Mouse (Mus musculus) midbrain, embryonic 16.5 days (tissue): ENCODE measurements around the gene Ranbp1. TPM values are rescaled to one million over a fixed set of nuclear protein-coding genes. Genes with fewer than 3 reads are reported as not detected.
"Not testable (repeated sequence)": the region's sequence is repeated elsewhere in the genome, so short reads cannot be mapped to it uniquely, and the experiment has no call there.

Experiments used
- ATAC-seq: fragments of 200-750 bp; cut with Nextera tagmentation; 2 replicates; pipeline ENCODE4 v1.8.0; 2017; ENCODE audit warnings: moderate TSS enrichment
- H3K27ac ChIP-seq: fragments of 300-500 bp; sonication (generic); 2 replicates; pipeline ENCODE4 v1.5.1; 2014; ENCODE audit warnings: mild to moderate bottlenecking, low read length, mixed read lengths
- H3K27me3 ChIP-seq: fragments of 300-500 bp; sonication (generic); 2 replicates; pipeline ENCODE4 v1.6.1; 2014; ENCODE audit warnings: low read depth, low read length, mixed read lengths; ENCODE audit not compliant: control insufficient read depth, insufficient read depth
- H3K36me3 ChIP-seq: fragments of 300-500 bp; sonication (generic); 2 replicates; pipeline ENCODE4 v1.6.1; 2014; ENCODE audit warnings: mild to moderate bottlenecking, low read length, moderate library complexity, mixed read lengths; ENCODE audit not compliant: control insufficient read depth, insufficient read depth
- H3K4me1 ChIP-seq: fragments of 300-500 bp; sonication (generic); 2 replicates; pipeline ENCODE4 v1.6.1; 2014; ENCODE audit warnings: mild to moderate bottlenecking, low read length, mixed read lengths; ENCODE audit not compliant: control insufficient read depth, insufficient read depth
- H3K4me2 ChIP-seq: fragments of 300-500 bp; sonication (generic); 2 replicates; pipeline ENCODE4 v1.6.1; 2014; ENCODE audit warnings: mild to moderate bottlenecking, low read length, mixed read lengths
- H3K4me3 ChIP-seq: fragments of 300-500 bp; sonication (generic); 2 replicates; pipeline ENCODE4 v1.5.1; 2014; ENCODE audit warnings: low read depth, mild to moderate bottlenecking, low read length, moderate library complexity, mixed read lengths
- H3K9ac ChIP-seq: fragments of 300-500 bp; sonication (generic); 2 replicates; pipeline ENCODE4 v1.6.1; 2014; ENCODE audit warnings: low read depth, low read length, mixed read lengths
- H3K9me3 ChIP-seq: fragments of 300-500 bp; sonication (generic); replicated peaks from 2 replicates; pipeline ENCODE4 v1.6.1; 2014; ENCODE audit warnings: mild to moderate bottlenecking, low read length, mixed read lengths; ENCODE audit not compliant: control insufficient read depth, poor library complexity, severe bottlenecking
- WGBS: fragments of 180-500 bp; shearing (Covaris S2); extraction: QIAGEN DNeasy Blood & Tissue Kit; methylation state at CpG from one replicate; pipeline ENCODE4 v1.1.7; 2014; 5-methylcytosine and 5-hydroxymethylcytosine counted together
- polyA plus RNA-seq: library from polyadenylated mRNA; unstranded; fragments of >200 nt; fragmentation: Nextera tagmentation; extraction: Ambion mirVana; gene quantifications from 2 replicates; pipeline ENCODE4 v1.2.1, GENCODE M21; 2015

The Ranbp1 gene
- polyA plus RNA-seq: 359 and 384 TPM in 2 replicates

GRCm38 (mm10) chr16:18248433-18249363, at the start of gene Ranbp1, which contains the start of gene Trmt2a:
Gene Ranbp1, minus strand, starts transcription at chr16:18248732.
Gene Trmt2a, plus strand, starts transcription at chr16:18248679.
- Histone ChIP-seq H3K27me3 (no peaks in the 10 kb centered on the region), H3K4me1 (peaks cover 35% of the 10 kb centered on the region), H3K4me2 (peak within 1 kb of the TSS; percentile 93), H3K27ac (peak within 1 kb of the TSS; percentile 93), H3K9me3 (no peaks in the 10 kb centered on the region), H3K4me3 (peak within 1 kb of the TSS; percentile 69), H3K9ac (peak within 1 kb of the TSS; percentile 84), H3K36me3 (peaks cover 33% of the 10 kb centered on the region)
- under 1% methylated on average over 87 of the region's 102 CpGs for WGBS
- peak; percentile 96 for ATAC-seq

- H3K27me3 ChIP-seq, H3K36me3 ChIP-seq, H3K9me3 ChIP-seq, ATAC-seq: not testable (repeated sequence)
- peak overlapping the region; percentile 52; the same call in 1 of the 2 replicates for H3K9ac ChIP-seq
- peaks cover 27% of the 10 kb centered on the region for H3K4me1 ChIP-seq
- peak overlapping the region; percentile 50 for H3K4me2 ChIP-seq
- peak overlapping the region; percentile 97 for H3K4me3 ChIP-seq
- H3K27ac ChIP-seq: peak overlapping the region; percentile 66; the same call in 1 of the 2 replicates
- WGBS: 3% methylated on average over 7 of the region's 10 CpGs
Measured at GRCm38 (mm10) chr16:18289614-18290013, 41.1 kb upstream of the Ranbp1 start.

- H3K4me1 ChIP-seq: peaks cover 27% of the 10 kb centered on the region
- WGBS: under 1% methylated on average over 60 of the region's 71 CpGs
Measured at GRCm38 (mm10) chr16:18289067-18289588, 40.6 kb upstream of the Ranbp1 start, which contains the start of gene Dgcr8. Gene Dgcr8, minus strand, starts transcription at chr16:18289246.

GRCm38 (mm10) chr16:18288581-18289061, 40.1 kb upstream of the Ranbp1 start:
- Histone ChIP-seq H3K27me3 (no peaks in the 10 kb centered on the region), H3K4me2 (peak overlapping the region; percentile 99), H3K9ac (peak overlapping the region; percentile 95), H3K9me3 (no peaks in the 10 kb centered on the region), H3K27ac (peak overlapping the region; percentile 90), H3K4me3 (peak overlapping the region; percentile 97), H3K36me3 (peaks cover 9% of the 10 kb centered on the region), H3K4me1 (peaks cover 27% of the 10 kb centered on the region)
- under 1% methylated on average over 30 of the region's 31 CpGs for WGBS
- peak; percentile 83 for ATAC-seq

More at GRCm38 (mm10) chr16:18289067-18289588, 40.6 kb upstream of the Ranbp1 start, which contains the start of gene Dgcr8:
- H3K4me3 ChIP-seq: peak within 1 kb of the TSS; percentile 97
- H3K27me3 ChIP-seq: no peaks in the 10 kb centered on the region
- no peaks in the 10 kb centered on the region for H3K9me3 ChIP-seq
- H3K27ac ChIP-seq: peak within 1 kb of the TSS; percentile 90
- peak within 1 kb of the TSS; percentile 95 for H3K9ac ChIP-seq
- ATAC-seq: peak; percentile 100
- H3K4me2 ChIP-seq: peak within 1 kb of the TSS; percentile 99
- peaks cover 4% of the 10 kb centered on the region for H3K36me3 ChIP-seq

- Histone ChIP-seq H3K27me3 (no peaks in the 10 kb centered on the region), H3K4me2 (peak overlapping the region; percentile 99), H3K36me3 (peaks cover 9% of the 10 kb centered on the region), H3K4me3 (peak overlapping the region; percentile 97), H3K9ac (peak overlapping the region; percentile 95), H3K27ac (peak overlapping the region; percentile 90), H3K4me1 (peaks cover 27% of the 10 kb centered on the region), H3K9me3 (no peaks in the 10 kb centered on the region)
- ATAC-seq: no peak
- WGBS: 0% methylated on average over 4 of the region's 4 CpGs
Measured at GRCm38 (mm10) chr16:18288166-18288565, 39.6 kb upstream of the Ranbp1 start.

- Histone ChIP-seq H3K27me3 (no peaks in the 10 kb centered on the region), H3K4me2 (no peak overlapping the region), H3K9me3 (no peaks in the 10 kb centered on the region), H3K4me1 (no peaks in the 10 kb centered on the region), H3K9ac (no peak overlapping the region), H3K36me3 (peaks cover 48% of the 10 kb centered on the region), H3K27ac (no peak overlapping the region), H3K4me3 (no peak overlapping the region)
- ATAC-seq: no peak
- 55% methylated on average over 2 of the region's 2 CpGs for WGBS
Measured at GRCm38 (mm10) chr16:18275166-18275565, 26.6 kb upstream of the Ranbp1 start.

- H3K9ac ChIP-seq: no peak overlapping the region
- peaks cover 23% of the 10 kb centered on the region for H3K36me3 ChIP-seq
- WGBS: 91% methylated on average over 5 of the region's 5 CpGs
- no peak overlapping the region for H3K4me3 ChIP-seq
- H3K4me1 ChIP-seq: no peaks in the 10 kb centered on the region
- no peaks in the 10 kb centered on the region for H3K9me3 ChIP-seq
- no peak for ATAC-seq
- H3K27ac ChIP-seq: no peak overlapping the region
- no peak overlapping the region for H3K4me2 ChIP-seq
- H3K27me3 ChIP-seq: no peaks in the 10 kb centered on the region
Measured at GRCm38 (mm10) chr16:18268182-18268581, 19.6 kb upstream of the Ranbp1 start.

GRCm38 (mm10) chr16:18265024-18265423, 16.5 kb upstream of the Ranbp1 start:
- no peaks in the 10 kb centered on the region for H3K27me3 ChIP-seq
- WGBS: 75% methylated on average over 2 of the region's 2 CpGs
- H3K9ac ChIP-seq: no peak overlapping the region
- no peak for ATAC-seq
- peaks cover 19% of the 10 kb centered on the region for H3K36me3 ChIP-seq
- H3K27ac ChIP-seq: no peak overlapping the region
- H3K4me3 ChIP-seq: no peak overlapping the region
- no peak overlapping the region for H3K4me2 ChIP-seq
- H3K4me1 ChIP-seq: no peaks in the 10 kb centered on the region
- H3K9me3 ChIP-seq: no peaks in the 10 kb centered on the region
